Mouse (Mus musculus): ENCODE data around the gene Nemf. TPM values are rescaled to one million over a fixed set of nuclear protein-coding genes. Genes with fewer than 3 reads are reported as not detected.

The Nemf gene
- total and polyA plus RNA-seq, 2 experiments from 2014 or later = 23.2 to 45.7 TPM

- TF ChIP-seq EP300 (IDR thresholded peaks at IDR 0.05; ENCODE audit: low read depth) (no peak), CTCF (IDR thresholded peaks at IDR 0.05; ENCODE audit: low read depth) (no peak)
- WGBS = 77% methylated on average over 11 of the region's 11 CpGs
- Histone ChIP-seq H3K4me3 (ENCODE audit: low read depth, low read length) (no peak overlapping the region), H3K36me3 (replicated peaks; ENCODE audit: control insufficient read depth, insufficient read depth, low read length) (no peaks in the 10 kb centered on the region), H3K9ac (replicated peaks; ENCODE audit: low read depth, low read length) (no peak overlapping the region), H3K4me1 (ENCODE audit: control insufficient read depth, insufficient read depth) (no peaks in the 10 kb centered on the region), H3K4me2 (ENCODE audit: low read depth, low read length) (no peak overlapping the region), H3K27me3 (ENCODE audit: control insufficient read depth, insufficient read depth, low read length) (no peaks in the 10 kb centered on the region), H3K9me3 (replicated peaks; ENCODE audit: control insufficient read depth, low read length) (no peaks in the 10 kb centered on the region), H3K27ac (ENCODE audit: low read depth) (no peak overlapping the region)
- ATAC-seq (ENCODE audit: insufficient read depth, low read depth) (no peak), DNase-seq (ENCODE audit: low spot score) (no peak)
Observed at GRCm38 (mm10) chr12:69267956-69268632, 88.9 kb downstream of the Nemf start.

- ATAC-seq (ENCODE audit: insufficient read depth, low read depth) (no peak), DNase-seq (ENCODE audit: low spot score) (no peak)
- 80% methylated on average over 3 of the region's 3 CpGs for WGBS
- Histone ChIP-seq H3K4me2 (ENCODE audit: low read depth, low read length) (no peak overlapping the region), H3K4me3 (ENCODE audit: low read depth, low read length) (no peak overlapping the region), H3K4me1 (ENCODE audit: control insufficient read depth, insufficient read depth) (no peaks in the 10 kb centered on the region), H3K27ac (ENCODE audit: low read depth) (no peak overlapping the region), H3K9me3 (replicated peaks; ENCODE audit: control insufficient read depth, low read length) (no peaks in the 10 kb centered on the region), H3K36me3 (replicated peaks; ENCODE audit: control insufficient read depth, insufficient read depth, low read length) (no peaks in the 10 kb centered on the region), H3K9ac (replicated peaks; ENCODE audit: low read depth, low read length) (no peak overlapping the region), H3K27me3 (ENCODE audit: control insufficient read depth, insufficient read depth, low read length) (no peaks in the 10 kb centered on the region)
- TF ChIP-seq EP300 (IDR thresholded peaks at IDR 0.05; ENCODE audit: low read depth) (no peak), CTCF (IDR thresholded peaks at IDR 0.05; ENCODE audit: low read depth) (no peak)
Observed at GRCm38 (mm10) chr12:69265031-69265430, 91.9 kb downstream of the Nemf start.

GRCm38 (mm10) chr12:69262251-69262650 lies 94.7 kb downstream of the Nemf start:
- H3K4me2 ChIP-seq (ENCODE audit: low read depth, low read length) = no peak overlapping the region
- H3K27ac ChIP-seq (ENCODE audit: low read depth) = no peak overlapping the region
- H3K9ac ChIP-seq (replicated peaks; ENCODE audit: low read depth, low read length) = no peak overlapping the region
- TF ChIP-seq CTCF (IDR thresholded peaks at IDR 0.05; ENCODE audit: low read depth) (no peak), EP300 (IDR thresholded peaks at IDR 0.05; ENCODE audit: low read depth) (no peak)
- ATAC-seq (ENCODE audit: insufficient read depth, low read depth) (no peak), DNase-seq (ENCODE audit: low spot score) (no peak)
- 91% methylated on average over 5 of the region's 5 CpGs for WGBS
- H3K9me3 ChIP-seq (replicated peaks; ENCODE audit: control insufficient read depth, low read length) = no peaks in the 10 kb centered on the region
- no peaks in the 10 kb centered on the region for H3K36me3 ChIP-seq (replicated peaks; ENCODE audit: control insufficient read depth, insufficient read depth, low read length)
- no peak overlapping the region for H3K4me3 ChIP-seq (ENCODE audit: low read depth, low read length)
- H3K27me3 ChIP-seq (ENCODE audit: control insufficient read depth, insufficient read depth, low read length) = no peaks in the 10 kb centered on the region
- H3K4me1 ChIP-seq (ENCODE audit: control insufficient read depth, insufficient read depth) = no peaks in the 10 kb centered on the region

Small RNA genes within 50 kb of the gene (microRNA-seq; reads per million reads assigned to microRNA genes)
- not detected for gene Gm47299
- not detected for gene Gm47305

Other genes with a start within 250 kb of the Nemf start
- gene Rps29, start 198.0 kb downstream of the Nemf start, total RNA-seq (2014; rRNA removed; ENCODE audit: low replicate concordance) = 67.6 and 219 TPM in 2 replicates
- 1,581 and 1,638 TPM in 2 replicates for gene Rps29, start 198.0 kb downstream of the Nemf start, polyA plus RNA-seq (2015; fragmentation: Nextera tagmentation; extraction: Ambion mirVana)
- 3.9 TPM in 1 of 2 replicates, not detected in the other for gene Lrr1, start 188.4 kb downstream of the Nemf start, total RNA-seq (2014; rRNA removed; ENCODE audit: low replicate concordance)
- 4.0 and 5.1 TPM in 2 replicates for gene Lrr1, start 188.4 kb downstream of the Nemf start, polyA plus RNA-seq (2015; fragmentation: Nextera tagmentation; extraction: Ambion mirVana)
- 57.0 and 86.3 TPM in 2 replicates for gene Rpl36al, start 173.1 kb downstream of the Nemf start, total RNA-seq (2014; rRNA removed; ENCODE audit: low replicate concordance)
- 502 and 513 TPM in 2 replicates for gene Rpl36al, start 173.1 kb downstream of the Nemf start, polyA plus RNA-seq (2015; fragmentation: Nextera tagmentation; extraction: Ambion mirVana)
- 43.1 and 55.0 TPM in 2 replicates for gene Mgat2, start 173.0 kb downstream of the Nemf start, total RNA-seq (2014; rRNA removed; ENCODE audit: low replicate concordance)
- gene Mgat2, start 173.0 kb downstream of the Nemf start, polyA plus RNA-seq (2015; fragmentation: Nextera tagmentation; extraction: Ambion mirVana) = 28.2 and 29.9 TPM in 2 replicates
- gene Gm49383, start 160.1 kb downstream of the Nemf start, total RNA-seq (2014; rRNA removed; ENCODE audit: low replicate concordance) = 6.3 and 13.1 TPM in 2 replicates
- 7.9 and 8.6 TPM in 2 replicates for gene Gm49383, start 160.1 kb downstream of the Nemf start, polyA plus RNA-seq (2015; fragmentation: Nextera tagmentation; extraction: Ambion mirVana)
- gene Dnaaf2, start 158.7 kb downstream of the Nemf start, total RNA-seq (2014; rRNA removed; ENCODE audit: low replicate concordance) = 1.8 and 3.7 TPM in 2 replicates
- 3.8 and 4.8 TPM in 2 replicates for gene Dnaaf2, start 158.7 kb downstream of the Nemf start, polyA plus RNA-seq (2015; fragmentation: Nextera tagmentation; extraction: Ambion mirVana)
- gene Gm49384, start 152.9 kb downstream of the Nemf start, total RNA-seq (2014; rRNA removed; ENCODE audit: low replicate concordance) = 0.46 and 7.1 TPM in 2 replicates
- 5.5 and 6.1 TPM in 2 replicates for gene Gm49384, start 152.9 kb downstream of the Nemf start, polyA plus RNA-seq (2015; fragmentation: Nextera tagmentation; extraction: Ambion mirVana)
- gene Pole2, start 129.0 kb downstream of the Nemf start, total RNA-seq (2014; rRNA removed; ENCODE audit: low replicate concordance) = 0.88 and 2.2 TPM in 2 replicates
- 5.0 and 5.2 TPM in 2 replicates for gene Pole2, start 129.0 kb downstream of the Nemf start, polyA plus RNA-seq (2015; fragmentation: Nextera tagmentation; extraction: Ambion mirVana)
- 4.0 and 9.7 TPM in 2 replicates for gene Klhdc1, start 116.0 kb downstream of the Nemf start, total RNA-seq (2014; rRNA removed; ENCODE audit: low replicate concordance)
- 19.1 and 24.9 TPM in 2 replicates for gene Klhdc1, start 116.0 kb downstream of the Nemf start, polyA plus RNA-seq (2015; fragmentation: Nextera tagmentation; extraction: Ambion mirVana)
- gene Klhdc2, start 60.5 kb downstream of the Nemf start, total RNA-seq (2014; rRNA removed; ENCODE audit: low replicate concordance) = 168 and 198 TPM in 2 replicates
- 128 and 134 TPM in 2 replicates for gene Klhdc2, start 60.5 kb downstream of the Nemf start, polyA plus RNA-seq (2015; fragmentation: Nextera tagmentation; extraction: Ambion mirVana)
- gene Arf6, start 15.0 kb upstream of the Nemf start, total RNA-seq (2014; rRNA removed; ENCODE audit: low replicate concordance) = 115 and 155 TPM in 2 replicates
- gene Arf6, start 15.0 kb upstream of the Nemf start, polyA plus RNA-seq (2015; fragmentation: Nextera tagmentation; extraction: Ambion mirVana) = 32.4 and 35.6 TPM in 2 replicates
- not detected in 2 replicates for gene Gm9887, start 15.3 kb upstream of the Nemf start, total RNA-seq (2014; rRNA removed; ENCODE audit: low replicate concordance)
- gene Gm9887, start 15.3 kb upstream of the Nemf start, polyA plus RNA-seq (2015; fragmentation: Nextera tagmentation; extraction: Ambion mirVana) = 0.55 and 1.9 TPM in 2 replicates
- gene Vcpkmt, start 225.9 kb upstream of the Nemf start, total RNA-seq (2014; rRNA removed; ENCODE audit: low replicate concordance) = 2.2 and 9.2 TPM in 2 replicates
- gene Vcpkmt, start 225.9 kb upstream of the Nemf start, polyA plus RNA-seq (2015; fragmentation: Nextera tagmentation; extraction: Ambion mirVana) = 9.6 and 10.6 TPM in 2 replicates

Data from heart, postnatal 0 days (tissue).